Mouse (Mus musculus) fibroblast of lung, adult 2 months (primary cell): ENCODE measurements around the gene Tbx19.

ENCODE experiments used
- DNase-seq: peaks from one replicate; pipeline ENCODE4 v3.0.0-alpha.2; 2011; ENCODE audit warnings: low read depth

Gene Tbx19

GRCm38 (mm10) chr1:165114460-165115175 is 46.0 kb downstream of the Tbx19 start:
- no peak for DNase-seq

GRCm38 (mm10) chr1:165113700-165114099 is 46.9 kb downstream of the Tbx19 start:
- DNase-seq, result no peak

GRCm38 (mm10) chr1:165110659-165111058 is 49.9 kb downstream of the Tbx19 start:
- DNase-seq, result no peak

GRCm38 (mm10) chr1:165109135-165109534 is 51.4 kb downstream of the Tbx19 start:
- DNase-seq, result no peak

- no peak for DNase-seq
Observed at GRCm38 (mm10) chr1:165108477-165108876, 52.1 kb downstream of the Tbx19 start.

GRCm38 (mm10) chr1:165106011-165106385 is 54.6 kb downstream of the Tbx19 start:
- DNase-seq, result no peak

- DNase-seq, result no peak
Observed at GRCm38 (mm10) chr1:165105270-165106010, 55.1 kb downstream of the Tbx19 start.

- DNase-seq, result peak; percentile 85
Observed at GRCm38 (mm10) chr1:165104707-165105259, 55.8 kb downstream of the Tbx19 start.

GRCm38 (mm10) chr1:165099569-165099968 is 61.0 kb downstream of the Tbx19 start:
- DNase-seq, result no peak

- DNase-seq, result no peak
Observed at GRCm38 (mm10) chr1:165094871-165095270, 65.7 kb downstream of the Tbx19 start.

GRCm38 (mm10) chr1:165091721-165092120 is 68.9 kb downstream of the Tbx19 start:
- no peak for DNase-seq

GRCm38 (mm10) chr1:165089556-165089955 is 71.0 kb downstream of the Tbx19 start:
- DNase-seq, result no peak
